Mouse (Mus musculus): ENCODE results near the gene Fxr1.

The Fxr1 gene

GRCm38 (mm10) chr3:34115806-34116205 lies 96.1 kb downstream of the Fxr1 start:
- Histone ChIP-seq H3K9me3 (ENCODE audit: low read length) (no peaks in the 10 kb centered on the region), H3K27me3 (ENCODE audit: insufficient read depth, low read length) (no peaks in the 10 kb centered on the region), H3K4me1 (replicated peaks; ENCODE audit: low read depth, low read length) (no peaks in the 10 kb centered on the region), H3K4me3 (replicated peaks; ENCODE audit: low read length) (no peak overlapping the region), H3K36me3 (ENCODE audit: insufficient read depth, low read length) (no peaks in the 10 kb centered on the region)
- TF ChIP-seq CTCF (conservative IDR thresholded peaks at IDR 0.05; ENCODE audit: low read length) (no peak), NANOG (IDR thresholded peaks at IDR 0.05; ENCODE audit: borderline replicate concordance, low read length) (no peak), POU5F1 (IDR thresholded peaks at IDR 0.05; ENCODE audit: borderline replicate concordance, low read length) (no peak)

GRCm38 (mm10) chr3:34119869-34120268 lies 100.1 kb downstream of the Fxr1 start:
- H3K4me1 ChIP-seq (replicated peaks; ENCODE audit: low read depth, low read length) = no peaks in the 10 kb centered on the region

More at GRCm38 (mm10) chr3:34119869-34120268, 100.1 kb downstream of the Fxr1 start:
- TF ChIP-seq NANOG (IDR thresholded peaks at IDR 0.05; ENCODE audit: borderline replicate concordance, low read length) (no peak), POU5F1 (IDR thresholded peaks at IDR 0.05; ENCODE audit: borderline replicate concordance, low read length) (no peak), CTCF (conservative IDR thresholded peaks at IDR 0.05; ENCODE audit: low read length) (no peak)
- Histone ChIP-seq H3K4me3 (replicated peaks; ENCODE audit: low read length) (no peak overlapping the region), H3K9me3 (ENCODE audit: low read length) (no peaks in the 10 kb centered on the region), H3K36me3 (ENCODE audit: insufficient read depth, low read length) (no peaks in the 10 kb centered on the region), H3K27me3 (ENCODE audit: insufficient read depth, low read length) (no peaks in the 10 kb centered on the region)
